Mouse (Mus musculus): ENCODE data around the gene Rab38.

DNA sequence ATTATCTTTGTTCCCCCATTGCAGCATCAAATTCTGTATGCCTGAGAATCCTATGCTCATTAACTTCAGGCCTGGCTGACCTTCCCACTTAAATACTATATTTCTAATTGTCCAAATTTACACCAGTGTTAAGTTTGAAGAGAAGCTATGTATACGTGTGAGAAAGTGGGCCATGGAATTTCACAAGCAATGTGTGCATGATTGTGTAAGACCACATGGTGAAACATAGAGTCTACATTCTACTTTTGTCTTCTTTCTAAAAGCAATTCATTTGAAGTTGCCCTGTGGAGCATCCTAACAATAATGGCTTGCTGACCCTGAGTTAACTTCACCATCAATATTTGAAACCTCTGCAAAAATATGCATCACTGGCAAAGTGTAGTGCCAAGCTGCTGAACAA is 23.2 kb downstream of the Rab38 start:
- TF ChIP-seq POLR2A (IDR thresholded peaks at IDR 0.05; ENCODE audit: insufficient read depth, low read length) = no peak
- TF ChIP-seq CTCF (IDR thresholded peaks at IDR 0.05; ENCODE audit: low read depth, low read length) = no peak

Measured in ES-Bruce4 (cell line).